Mouse (Mus musculus) heart, postnatal 4 days (tissue): Measurements from ENCODE around the gene Emc8. TPM values are rescaled to one million over a fixed set of nuclear protein-coding genes. Genes with fewer than 3 reads are reported as not detected.

Experiments used
- DNase-seq: peaks from one replicate; pipeline ENCODE4 v3.0.0; 2021
- total RNA-seq, 2 experiments: library from RNA; stranded (reverse); gene quantifications; 2 replicates each; pipeline ENCODE4 v1.2.3; 2021

The Emc8 gene
- total RNA-seq = 10 to 100 TPM; 78.7 to 82.4 TPM

DNA sequence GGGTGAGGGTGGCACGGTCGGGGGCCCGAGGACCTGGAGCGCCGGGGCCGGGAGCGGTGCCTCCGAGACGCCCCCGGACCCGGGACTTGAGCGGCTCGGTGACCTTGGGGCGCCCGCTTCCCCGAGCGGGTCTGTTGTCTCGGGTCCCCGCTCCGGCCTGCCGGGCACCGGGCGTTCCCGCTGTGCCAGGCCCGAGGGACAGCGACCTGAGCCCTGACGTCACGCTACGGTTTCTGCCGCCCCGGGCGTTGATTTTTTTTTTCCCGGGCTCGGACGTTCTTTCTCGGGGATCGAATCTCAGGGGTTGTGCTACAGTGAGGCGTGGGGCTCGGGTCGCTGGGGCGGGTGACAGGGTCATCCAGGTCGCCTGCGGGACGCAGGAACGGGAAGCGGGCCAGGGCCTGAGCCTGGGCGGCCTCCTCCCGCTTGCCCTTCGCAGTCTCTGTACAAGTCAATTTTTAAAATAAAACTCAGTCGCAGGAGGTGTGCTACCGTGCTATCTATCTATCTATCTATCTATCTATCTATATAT, at the start of gene Emc8:
Gene Emc8 (minus strand): TSS at position 200 of the 532 bp plus-strand sequence.
- DNase-seq = peak; percentile 64

DNA sequence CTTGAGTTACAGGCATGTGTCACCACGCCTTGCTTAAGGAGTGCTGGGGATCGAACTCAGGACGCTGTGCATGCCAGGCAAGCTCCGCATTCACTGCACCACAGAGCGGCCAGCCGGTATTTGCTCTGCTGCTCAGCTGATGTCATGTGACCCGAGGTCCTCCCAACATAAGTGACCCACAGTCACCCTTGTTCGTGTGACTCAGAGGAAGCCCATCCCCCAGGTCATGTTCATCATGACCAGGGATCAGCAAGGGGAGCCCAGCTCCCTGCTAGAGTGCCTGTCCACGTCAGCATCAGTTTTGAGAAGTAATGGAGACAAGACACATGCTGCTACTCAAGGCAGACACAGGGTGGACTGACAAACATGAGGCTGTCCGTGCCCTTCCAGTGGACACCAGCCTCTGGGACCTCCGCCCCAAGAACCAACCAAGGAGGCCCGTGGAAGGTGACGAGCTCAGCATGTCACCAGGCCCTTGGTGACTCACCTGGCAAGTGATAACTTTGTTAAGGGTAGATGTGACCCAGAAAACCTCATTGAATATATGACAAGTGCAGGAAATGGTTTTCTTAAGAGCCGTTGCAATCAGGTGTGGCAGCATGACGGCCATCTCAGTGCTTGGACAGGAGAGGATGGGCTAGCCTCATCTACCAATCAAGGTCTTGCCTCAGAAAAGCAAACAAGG, 47.8 kb upstream of the Emc8 start:
- no peak for DNase-seq

DNA sequence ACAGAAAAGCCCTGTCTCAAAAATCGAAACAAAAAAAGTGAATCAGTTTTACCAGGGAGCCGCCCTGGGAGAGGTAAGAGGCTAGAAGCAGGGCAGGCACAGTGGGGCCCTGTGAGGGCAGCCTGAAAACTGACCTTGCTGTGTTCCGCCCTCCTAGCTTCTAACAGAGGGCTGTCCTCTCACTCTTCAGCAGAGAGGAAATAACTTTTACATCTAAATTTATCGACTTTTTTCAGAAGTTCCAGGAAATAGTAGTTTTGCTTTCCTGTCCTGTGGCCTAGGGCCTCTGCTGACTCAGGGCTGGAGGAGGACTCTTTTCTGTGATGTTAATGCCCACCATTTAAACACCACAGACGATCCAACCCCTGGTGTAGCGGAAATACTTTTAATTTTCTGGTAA, 46.8 kb upstream of the Emc8 start:
- no peak for DNase-seq

DNA sequence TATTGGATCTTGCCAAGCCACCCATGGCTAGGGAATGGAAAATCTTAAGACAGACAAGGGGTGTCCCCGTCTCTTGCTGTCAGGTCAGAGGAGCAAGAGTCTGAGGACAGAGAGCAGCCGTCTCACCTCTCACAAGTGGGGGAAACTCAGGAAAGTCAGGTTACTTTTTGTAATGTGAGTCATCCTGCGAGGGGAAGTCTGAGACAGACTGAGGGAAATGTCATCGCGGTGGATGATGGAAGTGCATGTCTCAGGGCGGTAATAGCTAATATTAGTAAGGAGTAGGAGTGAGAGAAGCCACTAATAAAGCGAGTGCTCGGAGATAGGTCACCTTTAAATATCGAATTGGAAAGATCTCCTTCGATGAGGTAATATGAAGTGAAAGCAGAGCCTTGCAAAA, 40.8 kb upstream of the Emc8 start:
- DNase-seq = no peak

DNA sequence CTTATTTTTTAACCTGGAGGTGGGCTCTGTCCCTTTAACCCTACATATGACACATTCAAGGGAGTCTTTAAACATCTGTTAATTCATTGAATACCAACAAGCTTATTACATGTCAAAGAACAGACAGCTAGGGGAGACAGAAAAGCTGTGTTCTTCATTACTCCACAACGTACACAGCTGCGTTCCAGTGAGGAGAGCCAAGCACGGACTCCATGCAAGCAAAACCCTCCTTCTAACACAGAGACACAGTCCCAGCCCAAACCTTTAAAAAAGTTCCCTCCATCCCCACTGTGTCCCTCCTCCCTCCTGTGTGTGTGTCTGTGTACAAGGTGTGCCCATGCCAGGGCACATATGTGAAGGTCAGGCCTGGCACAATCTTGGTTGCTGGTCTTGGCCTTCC, 37.8 kb upstream of the Emc8 start:
- DNase-seq = no peak

DNA sequence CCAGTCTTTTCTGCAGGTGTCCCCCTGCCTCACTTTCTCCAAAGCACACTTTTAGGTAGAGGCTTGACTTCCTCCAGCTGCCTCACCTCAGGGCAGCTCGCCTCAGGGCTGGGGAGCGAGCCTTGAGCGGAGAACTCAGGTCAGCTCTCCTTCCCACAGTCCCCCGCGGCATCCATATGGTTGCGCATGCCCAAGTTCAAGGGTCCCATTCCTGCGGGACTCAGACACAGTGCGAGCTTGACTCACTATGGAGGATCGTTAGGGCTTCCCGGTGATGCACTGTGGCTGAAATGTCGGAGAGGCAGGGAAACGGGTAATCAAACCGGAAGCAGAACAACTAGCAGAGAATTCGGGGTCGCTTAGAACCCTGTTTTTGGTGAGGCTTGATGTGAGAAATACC, 36.8 kb upstream of the Emc8 start:
- DNase-seq = no peak

DNA sequence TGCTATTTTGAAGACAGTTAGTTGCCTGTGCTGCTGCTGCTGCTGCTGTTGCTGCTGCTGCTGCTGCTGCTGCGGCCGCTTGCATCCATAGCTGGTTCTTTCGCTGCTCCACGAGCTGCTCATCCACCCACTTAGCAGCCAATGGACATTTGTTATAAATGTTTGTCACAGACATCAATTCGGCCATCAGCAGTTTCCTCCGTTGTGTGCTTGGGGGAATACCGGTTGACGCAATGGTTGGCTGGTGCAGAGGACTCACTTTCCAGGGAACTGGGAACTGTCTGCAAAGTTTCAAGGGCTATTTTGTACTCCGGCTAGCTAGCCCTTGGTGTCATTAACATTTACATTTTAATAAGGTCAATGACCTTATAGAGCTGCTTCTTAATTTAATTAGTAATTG, 35.8 kb upstream of the Emc8 start:
- DNase-seq = peak; percentile 53

DNA sequence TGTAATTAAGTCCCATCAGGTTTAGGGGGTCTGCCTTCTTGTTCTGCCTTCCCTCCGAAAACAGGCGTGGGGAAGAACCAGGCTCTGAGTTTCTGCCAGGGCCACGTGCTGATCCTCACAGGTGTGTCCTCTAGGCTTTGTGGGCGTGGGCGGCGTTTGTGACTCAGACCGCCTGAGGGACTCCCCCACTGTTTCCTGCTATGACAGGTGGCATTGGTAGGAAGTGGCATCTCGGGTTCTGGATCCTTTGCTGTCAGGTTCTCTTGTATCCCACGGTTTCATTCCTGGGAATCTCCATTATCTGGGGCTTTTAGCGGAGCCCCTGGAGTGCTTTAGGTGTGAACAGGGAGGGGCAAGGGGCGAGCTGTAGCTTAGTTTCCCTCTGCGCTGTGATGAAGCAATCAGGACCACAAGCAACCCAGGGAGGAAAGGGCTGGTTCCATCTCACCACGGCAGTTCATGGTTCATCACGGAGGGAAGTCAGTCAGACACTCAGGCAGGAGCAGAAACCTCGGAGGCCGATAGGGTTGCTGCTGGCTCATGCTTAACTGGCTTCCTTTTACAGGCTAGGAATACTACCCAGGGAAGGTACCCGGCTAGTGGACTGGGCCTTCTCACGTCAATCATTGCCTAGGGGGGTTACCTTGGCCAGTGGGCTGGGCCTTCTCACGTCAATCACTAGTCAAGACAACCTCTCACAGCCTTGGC, 33.5 kb upstream of the Emc8 start:
- DNase-seq = no peak

DNA sequence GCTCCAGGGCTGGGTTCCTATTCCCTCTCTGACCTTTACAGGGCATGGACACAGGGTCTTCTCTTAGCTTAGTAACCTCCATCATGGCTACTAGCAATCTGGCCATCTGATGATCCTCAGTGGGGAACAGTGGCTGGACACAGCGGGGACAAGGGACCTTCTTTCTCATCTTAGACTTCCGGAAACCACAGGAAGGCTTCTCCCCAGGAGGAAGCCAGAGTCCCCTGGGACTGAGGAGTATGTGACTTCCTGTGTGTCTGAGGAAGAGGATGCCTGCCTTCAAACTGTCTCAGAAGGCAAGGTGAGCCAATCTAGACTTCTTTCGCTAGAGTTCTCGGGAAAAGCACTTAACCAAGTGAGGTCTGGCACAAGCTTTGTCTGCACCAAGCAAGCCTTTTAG, 31.7 kb upstream of the Emc8 start:
- no peak for DNase-seq

DNA sequence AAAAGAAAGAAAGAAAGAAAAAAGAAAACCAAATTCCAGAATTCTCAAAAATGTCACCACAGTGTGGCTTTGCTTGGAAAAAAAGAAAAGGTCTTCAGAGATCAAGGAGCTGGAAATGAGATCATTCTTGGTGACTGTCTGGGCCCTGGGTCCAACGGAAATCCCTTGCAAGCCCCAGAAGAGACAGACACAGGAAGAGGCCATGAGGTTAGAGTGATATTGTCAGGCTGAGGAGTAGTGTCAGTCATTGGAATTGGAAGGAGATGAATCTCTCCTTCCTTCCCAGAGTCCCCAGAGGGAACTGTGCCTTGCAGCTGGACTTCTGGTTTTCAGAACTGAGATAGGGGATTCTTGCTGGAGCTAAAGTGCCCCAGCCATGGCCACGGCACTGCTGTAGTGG, 31.2 kb upstream of the Emc8 start:
- DNase-seq = no peak

DNA sequence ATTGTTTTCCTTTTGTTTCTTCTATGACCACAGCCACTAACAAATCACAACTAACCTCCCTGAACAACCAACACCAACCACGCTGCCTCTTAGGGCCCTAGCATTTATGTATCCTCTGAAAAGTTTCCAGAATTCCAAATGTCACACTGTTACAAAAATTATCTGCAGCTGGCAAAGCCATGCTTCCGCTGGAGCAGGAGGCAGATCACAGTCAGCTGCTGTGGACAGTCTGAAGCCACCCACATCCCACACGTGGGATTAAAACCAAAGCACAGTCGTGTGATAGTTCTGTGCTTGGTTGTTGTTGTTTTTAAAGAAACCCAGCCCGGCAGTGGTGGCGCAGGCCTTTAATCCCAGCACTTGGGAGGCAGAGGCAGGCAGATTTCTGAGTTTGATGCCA, 30.7 kb upstream of the Emc8 start:
- no peak for DNase-seq

DNA sequence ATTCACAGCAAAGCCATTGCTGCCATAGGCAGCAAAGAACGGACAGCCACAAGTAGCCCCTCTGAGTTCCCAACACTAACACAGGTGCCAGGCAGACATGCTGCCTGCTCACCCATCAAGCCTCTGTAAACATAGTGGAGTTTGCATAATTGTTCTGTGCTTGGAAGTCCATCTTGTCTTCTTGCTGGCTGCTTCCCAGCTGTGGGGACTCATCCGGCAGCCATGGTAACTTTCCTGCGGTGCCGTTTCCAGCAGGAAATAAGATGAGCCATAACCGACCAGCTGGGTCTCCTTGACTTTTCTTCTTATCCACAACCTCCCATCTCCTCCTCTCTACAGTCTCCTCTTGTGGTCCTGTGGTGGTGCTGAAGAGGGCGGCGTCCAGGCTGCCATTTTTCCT, 30.1 kb upstream of the Emc8 start:
- DNase-seq = no peak

DNA sequence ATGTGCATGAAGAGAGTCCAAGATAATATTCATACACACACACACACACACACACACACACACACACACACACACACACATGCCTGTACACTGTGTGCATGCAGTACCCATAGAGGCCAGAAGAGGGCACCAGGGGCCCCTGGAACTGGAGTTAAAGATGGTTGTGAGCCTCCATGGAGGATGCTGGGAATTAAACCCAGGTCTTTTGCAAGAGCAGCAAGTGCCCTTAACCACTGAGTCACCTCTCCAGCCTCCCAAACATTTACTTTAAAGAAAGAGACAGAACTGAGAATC, 29.6 kb upstream of the Emc8 start:
- peak; percentile 48 for DNase-seq

DNA sequence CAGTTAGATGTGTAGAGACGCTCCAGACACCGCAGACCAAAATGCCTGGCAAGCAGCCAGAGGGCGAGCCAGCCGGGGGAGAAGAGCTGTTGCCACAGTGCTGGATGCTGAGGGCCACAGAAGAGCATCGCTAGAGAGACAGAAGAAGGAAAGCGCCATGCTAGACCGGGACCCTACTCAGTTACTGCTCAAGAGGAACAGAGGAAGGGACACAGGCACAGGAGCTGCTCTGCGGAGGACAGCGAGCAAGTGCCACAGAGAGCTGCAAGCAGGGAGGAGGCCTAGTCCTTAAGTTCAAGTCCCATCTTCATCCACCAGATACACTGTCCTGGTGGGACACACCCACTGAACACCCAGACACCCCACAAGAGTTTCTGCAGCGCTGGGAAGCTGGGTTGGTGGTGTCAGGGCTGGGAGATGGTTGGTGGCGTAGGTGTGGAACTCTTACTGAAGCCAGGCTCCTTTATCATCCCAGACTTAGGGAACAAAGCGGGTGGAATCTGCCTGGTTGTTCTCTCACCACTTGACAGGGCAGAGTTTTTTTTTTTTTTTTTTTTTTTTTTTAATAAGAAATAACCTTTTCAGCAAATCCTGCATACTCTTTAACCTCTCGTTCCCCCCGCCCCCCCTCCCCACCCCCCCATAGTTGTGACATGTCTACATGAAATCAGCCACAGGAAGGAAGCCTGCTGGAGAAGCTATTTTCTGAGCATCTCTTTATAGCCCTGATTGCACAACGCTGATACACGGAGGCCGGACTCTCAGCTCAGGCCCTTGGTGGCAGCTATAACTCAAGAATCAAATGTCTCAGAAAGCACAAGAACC, 29.0 kb upstream of the Emc8 start:
- DNase-seq = peak; percentile 77

DNA sequence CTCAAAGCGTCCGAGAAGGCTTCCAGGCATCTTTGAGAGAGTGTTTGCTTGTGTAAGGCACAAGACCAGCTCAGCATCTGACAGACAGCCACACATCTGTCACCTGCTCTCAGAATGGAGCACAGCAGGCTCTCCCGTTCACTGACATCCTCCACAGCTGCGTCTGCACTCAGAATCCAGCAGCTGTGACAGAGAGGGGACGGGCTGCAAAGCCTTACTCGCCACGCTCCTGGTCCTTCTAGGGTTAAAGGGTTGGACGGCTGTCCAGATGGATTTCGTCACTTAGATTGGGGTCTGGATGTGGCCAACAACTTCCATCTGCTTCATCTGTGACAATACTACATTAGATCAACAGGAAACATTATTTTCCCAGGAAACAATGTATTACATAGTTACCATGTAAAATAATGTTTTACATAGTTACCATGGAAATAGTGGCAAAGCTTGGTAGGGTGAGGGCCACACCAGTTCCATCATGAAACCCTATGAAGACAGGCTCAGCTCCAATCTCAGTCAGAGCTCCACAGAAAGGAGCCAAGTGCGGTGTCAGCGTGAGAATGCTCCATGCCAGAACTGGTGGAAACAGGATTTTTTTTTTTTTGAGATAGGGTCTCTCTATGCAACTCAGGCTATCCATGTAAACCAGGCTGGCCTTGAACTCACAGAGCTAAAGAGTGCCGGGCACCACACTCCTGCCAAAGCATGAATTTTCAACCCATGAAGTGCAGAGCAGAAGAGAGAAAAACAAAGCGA, 28.2 kb upstream of the Emc8 start:
- peak; percentile 74 for DNase-seq

DNA sequence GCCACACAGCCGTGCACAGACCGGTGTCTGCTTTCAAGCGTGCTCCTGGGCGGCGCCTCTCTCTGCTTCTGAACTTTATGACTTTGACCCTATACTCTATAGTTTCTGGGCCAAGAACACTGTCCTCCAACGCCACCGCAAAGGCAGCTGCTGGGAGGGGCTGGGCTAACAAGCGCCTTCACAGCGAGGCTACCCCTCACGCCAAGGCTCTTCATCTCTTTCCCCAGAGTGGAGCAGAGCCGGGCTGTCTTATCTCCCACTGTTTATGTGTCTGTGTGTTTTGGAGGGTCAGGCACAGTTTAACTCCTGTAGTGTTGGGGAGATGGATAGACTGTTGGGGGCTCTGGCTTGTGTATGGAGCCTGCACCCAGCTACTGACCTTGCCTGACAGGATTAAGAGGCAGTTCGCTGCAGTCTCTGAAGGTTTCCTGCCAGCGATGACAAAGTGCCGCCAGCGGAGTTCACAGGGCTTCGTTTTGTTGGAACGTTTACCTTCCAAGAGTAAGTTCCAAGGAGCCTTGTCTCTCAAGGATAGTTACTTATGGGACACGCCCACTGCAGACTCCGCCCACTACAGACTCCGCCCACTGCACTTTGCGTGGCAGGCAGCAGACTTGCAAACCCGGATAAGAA, 25.6 kb upstream of the Emc8 start:
- DNase-seq = peak; percentile 49

DNA sequence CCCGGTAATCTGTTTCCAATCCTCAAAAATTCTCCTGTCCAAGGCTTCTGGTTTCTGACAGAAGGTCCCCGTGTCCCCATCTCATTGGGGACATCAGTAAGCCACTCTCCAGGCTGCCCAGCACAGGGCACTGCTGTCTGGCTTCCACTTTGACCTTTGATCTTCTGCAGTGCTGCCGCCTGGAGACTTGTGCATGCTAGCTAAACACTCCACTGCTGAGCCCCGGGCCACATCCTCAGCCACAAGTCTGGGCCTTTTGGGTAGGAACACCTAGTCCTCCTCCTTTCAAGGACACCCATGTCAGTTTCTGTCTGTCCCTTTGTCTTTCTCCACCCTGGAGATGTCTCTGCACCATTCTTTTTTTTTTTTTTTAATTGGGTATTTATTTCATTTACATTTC, 24.6 kb upstream of the Emc8 start:
- DNase-seq = no peak

DNA sequence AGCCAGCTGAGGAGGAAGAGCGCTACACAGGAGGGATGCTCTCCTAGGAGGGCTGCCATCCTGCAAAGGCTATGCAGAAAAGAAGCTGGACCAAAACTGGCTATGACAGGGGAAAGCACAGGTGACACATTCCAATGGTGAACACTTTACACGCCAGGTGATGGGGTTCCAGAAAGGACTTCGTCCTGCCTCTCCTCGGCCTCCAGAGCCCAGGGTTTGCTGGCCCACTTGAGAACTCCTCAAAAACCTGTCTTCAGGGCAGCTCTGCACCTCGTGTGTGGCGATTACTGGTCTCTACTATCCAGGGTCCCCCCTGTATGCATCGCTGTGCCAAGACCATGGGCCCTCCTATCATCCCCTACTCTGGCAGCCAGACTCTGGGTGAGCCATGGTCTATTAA, 20.1 kb upstream of the Emc8 start:
- DNase-seq = no peak

DNA sequence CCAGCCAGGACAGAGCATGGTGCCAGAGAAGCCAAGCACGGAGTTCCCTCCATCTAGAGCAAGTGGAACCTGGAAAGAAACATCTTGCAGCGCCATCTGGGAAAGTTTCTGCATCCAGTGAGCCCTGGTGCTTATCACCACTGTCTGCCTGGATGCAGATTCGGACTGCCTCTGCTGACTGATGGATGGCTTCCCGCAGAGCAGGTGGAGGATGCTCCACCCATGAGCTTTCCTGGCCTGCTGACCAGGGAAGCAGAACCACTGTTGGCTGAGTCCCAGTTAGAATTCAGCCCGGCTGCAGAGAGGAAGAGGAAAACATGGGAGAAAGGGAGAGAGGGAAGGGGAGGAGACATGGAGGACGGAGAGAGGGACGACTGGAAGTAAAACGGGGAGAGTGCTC, 19.4 kb upstream of the Emc8 start:
- peak; percentile 51 for DNase-seq

DNA sequence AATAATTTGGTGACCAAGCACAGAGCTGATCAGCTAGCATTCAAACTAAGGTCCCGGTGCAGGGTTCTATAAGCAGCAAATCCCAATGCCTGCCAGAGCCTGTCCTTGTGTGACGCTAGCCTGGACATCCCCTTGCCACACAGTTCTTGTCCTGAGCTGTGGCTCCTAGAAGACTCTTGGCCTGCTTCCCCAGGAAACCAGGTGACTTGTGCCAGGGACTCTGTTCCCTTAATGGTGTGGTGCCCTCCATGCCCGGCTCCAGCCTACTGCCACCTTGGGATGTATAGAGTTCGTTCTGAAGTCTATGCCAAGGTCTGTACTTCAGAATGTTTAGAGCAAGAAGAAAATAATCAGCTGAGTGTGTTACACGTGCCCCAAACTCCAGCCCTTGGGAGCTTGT, 18.2 kb upstream of the Emc8 start:
- no peak for DNase-seq

DNA sequence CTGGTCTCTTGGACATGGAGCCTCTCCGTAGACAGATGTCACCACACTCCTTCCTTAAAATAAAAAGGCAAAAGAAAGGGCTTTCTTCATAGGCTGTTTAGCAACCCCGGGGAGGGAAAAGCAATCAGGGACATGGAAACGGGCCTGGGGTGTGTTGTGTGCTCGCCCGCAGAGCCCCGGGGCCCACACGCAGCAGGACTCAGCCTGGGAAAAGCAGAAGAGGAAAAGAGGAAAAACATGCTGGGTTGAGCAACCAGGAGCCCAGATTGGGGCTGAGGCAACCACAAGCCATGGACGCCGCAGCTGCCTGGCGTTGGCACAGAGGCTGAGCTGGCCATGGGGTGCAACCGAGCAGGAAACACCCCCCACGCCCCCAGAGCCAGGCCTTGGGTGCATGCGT, 17.7 kb upstream of the Emc8 start:
- DNase-seq = no peak

DNA sequence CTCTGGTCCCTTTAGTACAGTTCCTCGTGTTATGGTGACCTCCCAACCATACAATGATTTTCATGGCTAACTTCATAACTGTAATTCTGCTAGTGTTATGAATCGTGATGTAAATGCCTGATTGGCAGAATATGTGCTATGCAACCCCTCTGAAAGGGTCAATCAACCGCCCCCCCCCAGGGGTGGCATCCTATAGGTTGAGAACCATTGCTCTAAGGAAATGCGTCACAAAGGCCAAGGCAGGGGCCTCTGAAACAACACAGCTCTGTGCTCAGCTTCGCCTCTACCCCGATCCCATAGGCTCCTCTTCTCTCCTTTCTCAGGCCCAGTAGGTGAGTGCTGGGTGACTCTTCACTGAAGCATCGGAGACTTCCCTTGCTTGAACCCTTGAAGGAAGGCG, 17.2 kb upstream of the Emc8 start:
- DNase-seq = no peak
